Mouse (Mus musculus): ENCODE results near the gene Atmin.

DNA sequence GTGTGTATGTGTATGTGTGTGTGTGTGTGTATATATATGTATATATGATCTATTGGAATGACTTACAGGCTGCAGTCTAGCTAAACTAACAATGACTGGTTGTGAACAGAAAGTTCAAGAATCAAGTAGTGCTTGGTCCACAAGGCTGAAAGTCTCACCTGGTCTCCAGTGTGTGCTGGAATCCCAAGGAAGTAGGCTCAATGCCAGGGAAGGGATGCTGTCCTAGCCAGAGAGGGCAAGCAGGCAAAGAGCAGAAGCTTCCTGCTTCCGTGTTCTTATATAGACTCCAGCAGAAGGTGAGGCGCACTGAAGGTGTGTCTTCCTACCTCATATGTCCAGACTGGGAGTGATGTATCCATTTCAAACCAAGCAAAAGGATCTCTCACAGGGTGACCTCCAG is 8.6 kb downstream of the Atmin start:
- TF ChIP-seq GATA1 (IDR thresholded peaks at IDR 0.05; ENCODE audit: borderline replicate concordance, low read length) (no peak), FLI1 (IDR thresholded peaks at IDR 0.05; ENCODE audit: low read length) (no peak)

Data from megakaryocyte, embryonic 14.5 days (primary cell).